Mouse (Mus musculus) G1E (cell line): ENCODE measurements around the gene Ankfy1. TPM values are rescaled to one million over a fixed set of nuclear protein-coding genes. Genes with fewer than 3 reads are reported as not detected.

Experiments
- ATAC-seq: 2 replicates; pipeline ENCODE4 v1.8.0; 2016; ENCODE audit warnings: mild to moderate bottlenecking; ENCODE audit not compliant: insufficient number of reproducible peaks, poor library complexity, low FRiP score, severe bottlenecking; ENCODE audit errors: extremely low read depth
- DNase-seq: peaks from one replicate; pipeline ENCODE4 v3.0.0; 2012; ENCODE audit warnings: low spot score
- H3K27me3 ChIP-seq: 2 replicates; pipeline ENCODE4 v1.6.1; 2012; ENCODE audit warnings: mild to moderate bottlenecking, low read length, inconsistent platforms; ENCODE audit not compliant: insufficient read depth
- H3K36me3 ChIP-seq: replicated peaks from 2 replicates; pipeline ENCODE3; 2012; ENCODE audit warnings: mild to moderate bottlenecking, inconsistent platforms
- H3K4me1 ChIP-seq: 2 replicates; pipeline ENCODE4 v1.6.1; 2012; ENCODE audit warnings: low read depth, low read length, inconsistent platforms, mixed read lengths; ENCODE audit not compliant: insufficient read depth
- H3K4me3 ChIP-seq: 2 replicates; pipeline ENCODE4 v1.5.1; 2012; ENCODE audit warnings: low read depth, mild to moderate bottlenecking, inconsistent platforms, low read length, moderate library complexity, mixed read lengths
- H3K9me3 ChIP-seq: replicated peaks from 2 replicates; pipeline ENCODE4 v1.6.1; 2012; ENCODE audit warnings: inconsistent platforms
- CTCF ChIP-seq: IDR thresholded peaks from 2 replicates; pipeline ENCODE4 v1.5.1; 2012; ENCODE audit warnings: low read depth, low read length, inconsistent platforms, mixed read lengths
- GATA1 ChIP-seq: IDR thresholded peaks from 2 replicates; pipeline ENCODE4 v1.6.1; 2012; ENCODE audit warnings: borderline replicate concordance, low read length, inconsistent platforms, mixed read lengths
- GATA2 ChIP-seq: IDR thresholded peaks from 2 replicates; pipeline ENCODE4 v1.6.1; 2012; ENCODE audit warnings: low read depth, low read length, inconsistent platforms, borderline replicate concordance
- POLR2AphosphoS5 ChIP-seq: IDR thresholded peaks from 2 replicates; pipeline ENCODE4 v1.6.1; 2012; ENCODE audit warnings: low read depth, low read length, inconsistent platforms; ENCODE audit not compliant: insufficient replicate concordance
- TAL1 ChIP-seq: conservative IDR thresholded peaks from 2 replicates; pipeline ENCODE4 v1.6.1; 2012; ENCODE audit warnings: low read depth, low read length, inconsistent platforms, mixed read lengths
- polyA plus RNA-seq: library from polyadenylated mRNA; stranded (reverse); fragments of >175 nt; gene quantifications from 2 replicates; pipeline ENCODE4 v1.2.3, GENCODE M21; 2012
- total RNA-seq, 2 experiments: library from RNA; stranded (forward) in 1 of 2; stranded (reverse) in 1 of 2; fragments of 200-1000 nt in 1 of 2; fragments of >200 nt in 1 of 2; fragmentation: Nextera tagmentation in 1 of 2; gene quantifications; 2 replicates each; pipeline ENCODE4 v1.2.3; 2014 to 2017

Ankfy1 gene
- total RNA-seq (2014; fragmentation: Nextera tagmentation) (77.4 and 80.8 TPM in 2 replicates), total RNA-seq (2017) (59.1 and 63.6 TPM in 2 replicates), polyA plus RNA-seq (15.4 and 26.5 TPM in 2 replicates)

DNA sequence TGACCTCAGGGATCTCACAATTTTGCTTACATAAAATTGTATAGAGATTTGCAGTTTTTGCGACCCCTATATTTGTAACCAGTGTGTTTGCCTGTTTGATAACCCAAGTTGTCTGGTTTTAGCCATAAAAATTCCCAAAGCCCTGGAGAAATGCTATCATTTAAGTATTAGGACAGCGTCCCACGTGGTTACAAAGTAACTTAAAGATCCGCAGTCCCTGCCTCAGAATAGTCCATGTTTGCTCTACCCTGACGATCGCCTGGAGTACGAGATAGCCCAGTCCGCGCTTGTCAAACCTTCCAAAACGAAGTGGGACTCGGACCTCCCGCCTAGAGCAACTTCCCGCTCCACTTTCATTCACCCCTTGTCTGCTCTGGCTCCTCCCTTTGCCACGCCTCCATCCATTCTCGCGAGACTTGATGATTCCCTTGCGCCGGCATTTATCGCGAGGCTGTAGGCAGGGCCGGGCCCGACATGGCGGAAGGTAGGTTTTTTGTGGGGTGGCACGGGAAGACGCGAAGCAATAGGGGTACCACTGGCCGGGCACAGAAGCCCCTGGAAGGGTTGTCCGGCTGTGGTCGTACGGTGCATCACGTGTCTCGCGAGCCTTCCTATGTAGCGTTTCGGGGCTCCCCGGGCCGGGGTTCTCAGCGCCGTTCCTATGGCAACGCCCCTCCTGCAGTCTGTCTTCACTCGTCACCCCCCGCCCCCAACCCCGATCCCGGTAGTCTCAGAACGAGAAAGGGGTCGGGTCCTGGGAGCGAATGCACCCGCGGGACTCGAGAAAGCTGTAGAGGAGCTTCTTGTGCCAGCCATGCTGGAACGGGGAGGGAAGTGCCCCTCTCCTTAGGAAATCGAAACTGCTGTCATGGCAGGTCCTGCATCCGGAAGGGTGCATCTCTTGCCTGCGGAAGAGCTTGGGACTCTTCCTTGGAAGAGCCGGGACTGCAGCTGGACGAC lies at the start of gene Ankfy1:
Gene Ankfy1, plus strand, starts transcription at position 456 of the 960 bp plus-strand sequence.
- Histone ChIP-seq H3K4me1 (peaks cover 60% of the 10 kb centered on the region), H3K27me3 (no peaks in the 10 kb centered on the region), H3K36me3 (peaks cover 38% of the 10 kb centered on the region), H3K9me3 (no peaks in the 10 kb centered on the region), H3K4me3 (peak within 1 kb of the TSS; percentile 88)
- peak; percentile 77 for DNase-seq
- ATAC-seq: peak; percentile 76
- TF ChIP-seq CTCF: no peak
- no peak for TF ChIP-seq GATA2
- no peak for TF ChIP-seq POLR2AphosphoS5
- TF ChIP-seq GATA1: no peak
- no peak for TF ChIP-seq TAL1

GRCm38 (mm10) chr11:72642730-72643129 lies 47.1 kb upstream of the Ankfy1 start:
- Histone ChIP-seq H3K4me3 (no peak overlapping the region), H3K9me3 (no peaks in the 10 kb centered on the region), H3K36me3 (peaks cover 20% of the 10 kb centered on the region), H3K4me1 (peaks cover 7% of the 10 kb centered on the region; the same call in 1 of the 2 replicates), H3K27me3 (no peaks in the 10 kb centered on the region)
- no peak for TF ChIP-seq CTCF
- TF ChIP-seq GATA2: no peak
- TF ChIP-seq GATA1: no peak
- TF ChIP-seq TAL1: no peak
- no peak for TF ChIP-seq POLR2AphosphoS5
- ATAC-seq: no peak
- DNase-seq: no peak

DNA sequence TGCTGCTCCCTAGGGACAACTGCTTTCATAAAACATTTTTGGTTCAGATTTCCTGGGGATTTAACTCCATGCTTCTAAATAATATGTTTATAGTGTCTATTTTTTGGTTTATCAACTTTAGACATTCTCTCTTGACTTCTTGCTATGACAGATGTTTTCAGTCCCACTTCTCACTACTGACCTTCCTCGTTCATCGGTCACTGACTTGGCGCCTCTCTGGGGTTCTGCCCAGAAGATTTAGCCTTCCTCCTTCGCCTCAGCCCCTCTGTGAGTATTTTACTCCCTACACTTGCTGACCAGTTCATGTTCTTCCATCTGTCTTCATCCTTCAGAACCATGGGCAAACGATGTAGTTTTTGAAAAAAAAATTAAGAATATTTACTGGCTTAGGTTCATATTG lies 44.4 kb upstream of the Ankfy1 start:
- TF ChIP-seq CTCF (no peak), POLR2AphosphoS5 (no peak), TAL1 (no peak), GATA1 (no peak), GATA2 (no peak)
- Histone ChIP-seq H3K4me1 (peaks cover 4% of the 10 kb centered on the region; the same call in 1 of the 2 replicates), H3K4me3 (no peak overlapping the region), H3K9me3 (no peaks in the 10 kb centered on the region), H3K27me3 (no peaks in the 10 kb centered on the region), H3K36me3 (peaks cover 14% of the 10 kb centered on the region)
- no peak for DNase-seq
- ATAC-seq: no peak

GRCm38 (mm10) chr11:72650347-72650746 lies 39.5 kb upstream of the Ankfy1 start:
- no peaks in the 10 kb centered on the region for H3K9me3 ChIP-seq
- no peak for TF ChIP-seq TAL1
- TF ChIP-seq CTCF: no peak
- no peak for TF ChIP-seq POLR2AphosphoS5
- TF ChIP-seq GATA1: no peak
- TF ChIP-seq GATA2: no peak
- H3K4me3 ChIP-seq: no peak overlapping the region

DNA sequence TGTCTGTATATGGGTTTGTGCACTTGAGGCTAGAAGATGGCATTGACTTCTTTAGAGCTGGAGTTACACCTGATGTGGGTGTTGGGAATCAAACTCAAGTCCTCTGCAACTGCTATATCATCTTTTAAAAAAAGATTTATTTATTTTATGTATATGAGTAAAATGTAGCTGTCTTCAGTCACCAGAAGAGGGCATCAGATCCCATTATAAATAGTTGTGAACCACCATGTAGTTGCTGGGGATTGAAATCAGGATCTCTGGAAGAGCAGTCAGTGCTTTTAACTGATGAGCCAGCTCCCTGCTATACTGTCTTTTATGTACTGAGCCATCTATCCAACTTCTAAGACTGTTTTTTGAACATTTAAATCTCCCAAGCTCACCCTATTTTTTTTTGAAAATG lies 29.9 kb upstream of the Ankfy1 start:
- no peaks in the 10 kb centered on the region for H3K27me3 ChIP-seq
- DNase-seq: no peak

More at GRCm38 (mm10) chr11:72650347-72650746, 39.5 kb upstream of the Ankfy1 start:
- no peaks in the 10 kb centered on the region for H3K27me3 ChIP-seq
- H3K4me1 ChIP-seq: no peaks in the 10 kb centered on the region; the same call in 1 of the 2 replicates
- no peak for DNase-seq
- no peak for ATAC-seq
- H3K36me3 ChIP-seq: peaks cover 7% of the 10 kb centered on the region

GRCm38 (mm10) chr11:72660359-72660758 lies 29.4 kb upstream of the Ankfy1 start:
- Histone ChIP-seq H3K36me3 (peaks cover 7% of the 10 kb centered on the region), H3K9me3 (no peaks in the 10 kb centered on the region; the same call in 1 of the 2 replicates), H3K4me1 (peaks cover 14% of the 10 kb centered on the region; the same call in 1 of the 2 replicates), H3K27me3 (no peaks in the 10 kb centered on the region), H3K4me3 (no peak overlapping the region)
- ATAC-seq (no peak), DNase-seq (no peak)
- no peak for TF ChIP-seq GATA2
- TF ChIP-seq GATA1: no peak
- TF ChIP-seq TAL1: no peak
- TF ChIP-seq POLR2AphosphoS5: no peak
- TF ChIP-seq CTCF: no peak

More for the DNA sequence above, 29.9 kb upstream of the Ankfy1 start:
- Histone ChIP-seq H3K4me1 (peaks cover 14% of the 10 kb centered on the region; the same call in 1 of the 2 replicates), H3K9me3 (no peaks in the 10 kb centered on the region; the same call in 1 of the 2 replicates), H3K4me3 (no peak overlapping the region), H3K36me3 (peaks cover 7% of the 10 kb centered on the region)
- ATAC-seq: no peak
- TF ChIP-seq CTCF: no peak
- TF ChIP-seq GATA1: no peak
- no peak for TF ChIP-seq TAL1
